Mouse (Mus musculus) small intestine, adult 2 months (tissue): ENCODE measurements around the gene Tdp1. TPM values are rescaled to one million over a fixed set of nuclear protein-coding genes. Genes with fewer than 3 reads are reported as not detected.

ENCODE experiments used
- H3K27ac ChIP-seq: fragments of 200-500 bp; 2 replicates; pipeline ENCODE4 v1.5.1; 2012; ENCODE audit warnings: low read depth, low read length, control low read depth, inconsistent platforms; ENCODE audit not compliant: insufficient read depth
- H3K27me3 ChIP-seq: fragments of 200-500 bp; 2 replicates; pipeline ENCODE4 v1.6.1; 2012; ENCODE audit warnings: mild to moderate bottlenecking, moderate library complexity, low read length, inconsistent platforms; ENCODE audit not compliant: control insufficient read depth, insufficient read depth
- H3K36me3 ChIP-seq: fragments of 200-500 bp; 2 replicates; pipeline ENCODE4 v1.6.1; 2012; ENCODE audit warnings: mild to moderate bottlenecking, low read length, control low read depth, inconsistent platforms; ENCODE audit not compliant: control insufficient read depth, insufficient read depth
- H3K4me1 ChIP-seq: fragments of 200-500 bp; 2 replicates; pipeline ENCODE4 v1.6.1; 2012; ENCODE audit warnings: low read length, inconsistent platforms, mixed read lengths; ENCODE audit not compliant: control insufficient read depth, insufficient read depth, insufficient read length
- H3K4me3 ChIP-seq: fragments of 200-500 bp; 2 replicates; pipeline ENCODE4 v1.5.1; 2012; ENCODE audit warnings: low read depth, mild to moderate bottlenecking, control low read depth, inconsistent platforms, low read length, moderate library complexity
- CTCF ChIP-seq: fragments of 200-500 bp; IDR thresholded peaks from 2 replicates; pipeline ENCODE4 v1.5.1; 2012; ENCODE audit warnings: low read depth, mild to moderate bottlenecking, control low read depth, inconsistent platforms, low read length, moderate library complexity, mixed read lengths; ENCODE audit not compliant: insufficient replicate concordance, insufficient read length; ENCODE audit errors: extremely low read depth
- POLR2A ChIP-seq: fragments of 200-500 bp; IDR thresholded peaks from 2 replicates; pipeline ENCODE4 v1.6.1; 2012; ENCODE audit warnings: low read depth, mild to moderate bottlenecking, control low read depth, inconsistent platforms, low read length, moderate library complexity
- WGBS: fragments of 180-500 bp; shearing (Covaris S2); methylation state at CpG from one replicate; pipeline ENCODE4 v1.1.7; 2018; 5-methylcytosine and 5-hydroxymethylcytosine counted together
- polyA plus RNA-seq: library from polyadenylated mRNA; depleted of rRNA; stranded (reverse); fragments of >200 nt; gene quantifications from 2 replicates; pipeline ENCODE4 v1.2.3, GENCODE M21; 2012; rRNA removed

The Tdp1 gene
- polyA plus RNA-seq, 1 experiment, result 5.4 TPM

GRCm38 (mm10) chr12:100000381-100000780, 116.1 kb downstream of the Tdp1 start:
- no peak overlapping the region for H3K27ac ChIP-seq
- TF ChIP-seq CTCF (no peak), POLR2A (no peak)
- no peaks in the 10 kb centered on the region for H3K27me3 ChIP-seq
- H3K4me1 ChIP-seq, result no peaks in the 10 kb centered on the region
- WGBS, result 82% methylated on average over 7 of the region's 7 CpGs
- no peak overlapping the region for H3K4me3 ChIP-seq
- no peaks in the 10 kb centered on the region for H3K36me3 ChIP-seq

- no peaks in the 10 kb centered on the region for H3K4me1 ChIP-seq
- H3K27me3 ChIP-seq, result no peaks in the 10 kb centered on the region
- no peaks in the 10 kb centered on the region for H3K36me3 ChIP-seq
- H3K27ac ChIP-seq, result no peak overlapping the region
- 86% methylated on average over 3 of the region's 3 CpGs for WGBS
- H3K4me3 ChIP-seq, result no peak overlapping the region
- no peak for TF ChIP-seq CTCF
- no peak for TF ChIP-seq POLR2A
Observed at GRCm38 (mm10) chr12:100001246-100001645, 116.9 kb downstream of the Tdp1 start.

- H3K4me3 ChIP-seq, result no peak overlapping the region
- no peak overlapping the region for H3K27ac ChIP-seq
- no peaks in the 10 kb centered on the region for H3K4me1 ChIP-seq
- 80% methylated on average over 3 of the region's 3 CpGs for WGBS
- H3K36me3 ChIP-seq, result no peaks in the 10 kb centered on the region
- no peak for TF ChIP-seq CTCF
- TF ChIP-seq POLR2A, result no peak
- H3K27me3 ChIP-seq, result no peaks in the 10 kb centered on the region
Observed at GRCm38 (mm10) chr12:100001910-100002309, 117.6 kb downstream of the Tdp1 start.

GRCm38 (mm10) chr12:100002914-100003587, 118.7 kb downstream of the Tdp1 start:
- H3K27ac ChIP-seq, result no peak overlapping the region
- no peaks in the 10 kb centered on the region for H3K27me3 ChIP-seq
- no peak overlapping the region for H3K4me3 ChIP-seq
- TF ChIP-seq POLR2A, result no peak
- TF ChIP-seq CTCF, result no peak
- WGBS, result 53% methylated on average over 8 of the region's 8 CpGs
- no peaks in the 10 kb centered on the region for H3K4me1 ChIP-seq
- H3K36me3 ChIP-seq, result no peaks in the 10 kb centered on the region

Other genes starting within 250 kb of the Tdp1 start
- 0.17 and 0.20 TPM in 2 replicates for gene Efcab11, start 78 bp upstream of the Tdp1 start, polyA plus RNA-seq
- gene Kcnk13, start 80.0 kb downstream of the Tdp1 start, polyA plus RNA-seq, result 0.20 and 0.38 TPM in 2 replicates
- 12.8 and 20.0 TPM in 2 replicates for gene Psmc1, start 225.6 kb downstream of the Tdp1 start, polyA plus RNA-seq